Mouse (Mus musculus) embryonic facial prominence, embryonic 11.5 days (tissue): ENCODE measurements at regions not wholly inside any gene's neighbourhood (a gene's known extent, or its start where the extent isn't known, plus 50 kb on each side); places are given as distances from the start of the nearest gene placed in this dataset.

Experiments used
- ATAC-seq: fragments of 200-750 bp; cut with Nextera tagmentation; replicated peaks from 2 replicates; pipeline ENCODE4 v1.8.0; 2017; ENCODE audit warnings: low read depth; ENCODE audit not compliant: insufficient number of reproducible peaks, low FRiP score, low TSS enrichment
- DNase-seq: peaks from one replicate; pipeline ENCODE4 v3.0.0-alpha.2; 2015; ENCODE audit warnings: low spot score
- H3K27ac ChIP-seq: fragments of 300-500 bp; sonication (generic); replicated peaks from 2 replicates; pipeline ENCODE4 v1.5.1; 2014; ENCODE audit warnings: mild to moderate bottlenecking, low read depth, low read length, control low read depth
- H3K27me3 ChIP-seq: fragments of 300-500 bp; sonication (generic); 2 replicates; pipeline ENCODE4 v1.6.1; 2014; ENCODE audit warnings: mild to moderate bottlenecking, low read length, moderate library complexity, mixed read lengths; ENCODE audit not compliant: control insufficient read depth, insufficient read depth
- H3K36me3 ChIP-seq: fragments of 300-500 bp; sonication (generic); replicated peaks from 2 replicates; pipeline ENCODE4 v1.6.1; 2014; ENCODE audit warnings: low read depth, mild to moderate bottlenecking, low read length, moderate library complexity, mixed read lengths; ENCODE audit not compliant: control insufficient read depth, insufficient read depth
- H3K4me1 ChIP-seq: fragments of 300-500 bp; sonication (generic); 2 replicates; pipeline ENCODE4 v1.6.1; 2014; ENCODE audit warnings: low read length, mixed read lengths; ENCODE audit not compliant: control insufficient read depth, insufficient read depth
- H3K4me2 ChIP-seq: fragments of 300-500 bp; sonication (generic); 2 replicates; pipeline ENCODE4 v1.6.1; 2014; ENCODE audit warnings: low read depth, mild to moderate bottlenecking, control low read depth, low read length, moderate library complexity
- H3K4me3 ChIP-seq: fragments of 300-500 bp; sonication (generic); 2 replicates; pipeline ENCODE4 v1.5.1; 2014; ENCODE audit warnings: low read depth, low read length, control low read depth
- H3K9ac ChIP-seq: fragments of 300-500 bp; sonication (generic); replicated peaks from 2 replicates; pipeline ENCODE4 v1.6.1; 2014; ENCODE audit warnings: mild to moderate bottlenecking, control low read depth, low read length
- H3K9me3 ChIP-seq: fragments of 300-500 bp; sonication (generic); replicated peaks from 2 replicates; pipeline ENCODE4 v1.6.1; 2016; ENCODE audit warnings: mild to moderate bottlenecking, low read length, inconsistent platforms, mixed read lengths; ENCODE audit not compliant: control insufficient read depth
- WGBS: fragments of 180-500 bp; shearing (Covaris S2); extraction: QIAGEN DNeasy Blood & Tissue Kit; methylation state at CpG from one replicate; pipeline ENCODE4 v1.1.7; 2014; 5-methylcytosine and 5-hydroxymethylcytosine counted together

- no peaks in the 10 kb centered on the region for H3K27me3 ChIP-seq
- H3K4me3 ChIP-seq = no peak overlapping the region
- DNase-seq (no peak), ATAC-seq (no peak)
- H3K4me2 ChIP-seq = no peak overlapping the region
- 82% methylated on average over 9 of the region's 9 CpGs for WGBS
- no peaks in the 10 kb centered on the region for H3K36me3 ChIP-seq
- no peak overlapping the region for H3K27ac ChIP-seq
- H3K9ac ChIP-seq = no peak overlapping the region
- H3K9me3 ChIP-seq = no peaks in the 10 kb centered on the region
- no peaks in the 10 kb centered on the region for H3K4me1 ChIP-seq
These were observed 329.2 kb upstream of the Nr5a2 start for GRCm38 (mm10) chr1:137289456-137289855.

GRCm38 (mm10) chr1:137283291-137283690 lies 323.0 kb upstream of the Nr5a2 start:
- no peak for ATAC-seq
- Histone ChIP-seq H3K4me1 (peaks cover 3% of the 10 kb centered on the region; the same call in 1 of the 2 replicates), H3K27ac (no peak overlapping the region), H3K9ac (no peak overlapping the region), H3K36me3 (no peaks in the 10 kb centered on the region), H3K9me3 (no peaks in the 10 kb centered on the region), H3K27me3 (no peaks in the 10 kb centered on the region), H3K4me3 (no peak overlapping the region), H3K4me2 (no peak overlapping the region)
- peak; percentile 65 for DNase-seq
- WGBS = 30% methylated on average over 5 of the region's 5 CpGs

GRCm38 (mm10) chr1:137282457-137282856 lies 322.2 kb upstream of the Nr5a2 start:
- no peak for ATAC-seq
- Histone ChIP-seq H3K9me3 (no peaks in the 10 kb centered on the region), H3K9ac (no peak overlapping the region), H3K4me1 (peaks cover 3% of the 10 kb centered on the region; the same call in 1 of the 2 replicates), H3K4me3 (no peak overlapping the region), H3K36me3 (no peaks in the 10 kb centered on the region), H3K27me3 (no peaks in the 10 kb centered on the region), H3K27ac (no peak overlapping the region), H3K4me2 (no peak overlapping the region)
- DNase-seq = no peak
- WGBS = 66% methylated on average over 5 of the region's 5 CpGs

- Histone ChIP-seq H3K27ac (no peak overlapping the region), H3K4me2 (no peak overlapping the region), H3K4me1 (peaks cover 3% of the 10 kb centered on the region; the same call in 1 of the 2 replicates), H3K27me3 (no peaks in the 10 kb centered on the region), H3K9me3 (no peaks in the 10 kb centered on the region), H3K4me3 (no peak overlapping the region), H3K9ac (no peak overlapping the region), H3K36me3 (no peaks in the 10 kb centered on the region)
- DNase-seq (no peak), ATAC-seq (no peak)
- WGBS = 78% methylated on average over 10 of the region's 10 CpGs
These were observed 320.4 kb upstream of the Nr5a2 start for GRCm38 (mm10) chr1:137280391-137281386.

- H3K4me2 ChIP-seq = no peak overlapping the region
- 95% methylated on average over 2 of the region's 2 CpGs for WGBS
- no peak overlapping the region for H3K27ac ChIP-seq
- ATAC-seq (no peak), DNase-seq (no peak)
- H3K9ac ChIP-seq = no peak overlapping the region
- no peaks in the 10 kb centered on the region for H3K27me3 ChIP-seq
- H3K4me3 ChIP-seq = no peak overlapping the region
- no peaks in the 10 kb centered on the region for H3K36me3 ChIP-seq
- H3K9me3 ChIP-seq = no peaks in the 10 kb centered on the region
- H3K4me1 ChIP-seq = peaks cover 3% of the 10 kb centered on the region; the same call in 1 of the 2 replicates
These were observed 319.7 kb upstream of the Nr5a2 start for GRCm38 (mm10) chr1:137279981-137280380.

- Histone ChIP-seq H3K36me3 (no peaks in the 10 kb centered on the region), H3K9ac (no peak overlapping the region), H3K27me3 (no peaks in the 10 kb centered on the region), H3K4me3 (no peak overlapping the region), H3K27ac (no peak overlapping the region), H3K4me1 (no peaks in the 10 kb centered on the region), H3K4me2 (no peak overlapping the region), H3K9me3 (no peaks in the 10 kb centered on the region)
- peak; percentile 59; the same call in 1 of the 2 replicates for ATAC-seq
- DNase-seq = peak; percentile 51
- 51% methylated on average over 9 of the region's 9 CpGs for WGBS
These were observed 310.7 kb upstream of the Nr5a2 start for GRCm38 (mm10) chr1:137270659-137271612.

GRCm38 (mm10) chr1:137262806-137263370 lies 302.6 kb upstream of the Nr5a2 start:
- no peak overlapping the region for H3K9ac ChIP-seq
- no peak for ATAC-seq

More at GRCm38 (mm10) chr1:137262806-137263370, 302.6 kb upstream of the Nr5a2 start:
- H3K4me1 ChIP-seq = no peaks in the 10 kb centered on the region
- no peaks in the 10 kb centered on the region for H3K36me3 ChIP-seq
- no peaks in the 10 kb centered on the region for H3K9me3 ChIP-seq
- no peak overlapping the region for H3K4me2 ChIP-seq
- DNase-seq = no peak
- no peak overlapping the region for H3K4me3 ChIP-seq
- WGBS = 85% methylated on average over 1 of the region's 1 CpGs
- H3K27ac ChIP-seq = no peak overlapping the region
- H3K27me3 ChIP-seq = no peaks in the 10 kb centered on the region
